Mouse (Mus musculus) hindbrain, embryonic 10.5 days (tissue): ENCODE data around the gene Rbp1. TPM values are rescaled to one million over a fixed set of nuclear protein-coding genes. Genes with fewer than 3 reads are reported as not detected.

ENCODE experiments used
- DNase-seq: peaks from one replicate; pipeline ENCODE4 v3.0.0-alpha.2; 2017; ENCODE audit warnings: low spot score
- H3K27ac ChIP-seq: fragments of 300-500 bp; sonication (generic); 2 replicates; pipeline ENCODE4 v1.5.1; 2016; ENCODE audit warnings: mild to moderate bottlenecking, moderate library complexity
- H3K27me3 ChIP-seq: fragments of 300-500 bp; sonication (generic); 2 replicates; pipeline ENCODE4 v1.6.1; 2016; ENCODE audit warnings: mild to moderate bottlenecking; ENCODE audit not compliant: poor library complexity, insufficient read depth, severe bottlenecking
- H3K36me3 ChIP-seq: fragments of 300-500 bp; sonication (generic); 2 replicates; pipeline ENCODE4 v1.6.1; 2016; ENCODE audit warnings: mild to moderate bottlenecking, moderate library complexity
- H3K4me1 ChIP-seq: fragments of 300-500 bp; sonication (generic); replicated peaks from 2 replicates; pipeline ENCODE4 v1.6.1; 2016; ENCODE audit warnings: mild to moderate bottlenecking
- H3K4me3 ChIP-seq: fragments of 300-500 bp; sonication (generic); 2 replicates; pipeline ENCODE4 v1.5.1; 2016; ENCODE audit warnings: mild to moderate bottlenecking, moderate library complexity
- H3K9me3 ChIP-seq: fragments of 300-500 bp; sonication (generic); 2 replicates; pipeline ENCODE4 v1.6.1; 2016; ENCODE audit warnings: mild to moderate bottlenecking, moderate library complexity
- WGBS: fragments of 180-500 bp; shearing (Covaris S2); methylation state at CpG from one replicate; pipeline ENCODE4 v1.1.7; 2016; 5-methylcytosine and 5-hydroxymethylcytosine counted together
- polyA plus RNA-seq: library from polyadenylated mRNA; unstranded; fragments of >200 nt; fragmentation: Nextera tagmentation; extraction: Ambion mirVana; gene quantifications from 2 replicates; pipeline ENCODE4 v1.2.1, GENCODE M21; 2016

Gene Rbp1
- polyA plus RNA-seq, 1 experiment from 2014 or later, result 30.2 TPM

- Histone ChIP-seq H3K4me3 (no peak overlapping the region), H3K9me3 (no peaks in the 10 kb centered on the region), H3K27me3 (peaks cover 89% of the 10 kb centered on the region), H3K27ac (0 out of 2 replicates have a peak overlapping the region, but pooled peaks have one; percentile 23), H3K4me1 (peaks cover 75% of the 10 kb centered on the region), H3K36me3 (no peaks in the 10 kb centered on the region)
- DNase-seq, result no peak
- WGBS, result 65% methylated on average over 8 of the region's 8 CpGs
These were observed 6.0 kb downstream of the Rbp1 start for GRCm38 (mm10) chr9:98428783-98429182.

- peak; percentile 65 for DNase-seq
- H3K4me1 ChIP-seq, result peaks cover 77% of the 10 kb centered on the region
- peaks cover 83% of the 10 kb centered on the region for H3K27me3 ChIP-seq
- H3K9me3 ChIP-seq, result no peaks in the 10 kb centered on the region
- WGBS, result 13% methylated on average over 7 of the region's 7 CpGs
- 0 out of 2 replicates have a peak, but pooled peaks cover 1% of the 10 kb centered on the region for H3K36me3 ChIP-seq
- H3K27ac ChIP-seq, result peak overlapping the region; percentile 59
- H3K4me3 ChIP-seq, result peak overlapping the region; percentile 23; the same call in 1 of the 2 replicates
These were observed 7.0 kb downstream of the Rbp1 start for GRCm38 (mm10) chr9:98429806-98430205.

- Histone ChIP-seq H3K4me3 (no peak overlapping the region), H3K9me3 (no peaks in the 10 kb centered on the region), H3K27ac (no peak overlapping the region), H3K27me3 (peaks cover 83% of the 10 kb centered on the region), H3K4me1 (peaks cover 70% of the 10 kb centered on the region), H3K36me3 (0 out of 2 replicates have a peak, but pooled peaks cover 3% of the 10 kb centered on the region)
- DNase-seq, result no peak
- WGBS, result 80% methylated on average over 3 of the region's 3 CpGs
These were observed 7.8 kb downstream of the Rbp1 start for GRCm38 (mm10) chr9:98430528-98430927.

GRCm38 (mm10) chr9:98433021-98433420 lies 10.3 kb downstream of the Rbp1 start:
- Histone ChIP-seq H3K27ac (peak overlapping the region; percentile 59; the same call in 1 of the 2 replicates), H3K9me3 (no peaks in the 10 kb centered on the region), H3K4me3 (no peak overlapping the region), H3K4me1 (peaks cover 50% of the 10 kb centered on the region), H3K27me3 (peaks cover 77% of the 10 kb centered on the region), H3K36me3 (peaks cover 17% of the 10 kb centered on the region; the same call in 1 of the 2 replicates)
- DNase-seq, result no peak
- 36% methylated on average over 2 of the region's 2 CpGs for WGBS

- peaks cover 17% of the 10 kb centered on the region; the same call in 1 of the 2 replicates for H3K36me3 ChIP-seq
- no peak for DNase-seq
- H3K27ac ChIP-seq, result peak overlapping the region; percentile 50; the same call in 1 of the 2 replicates
- no peak overlapping the region for H3K4me3 ChIP-seq
- WGBS, result 20% methylated on average over 4 of the region's 4 CpGs
- H3K4me1 ChIP-seq, result peaks cover 48% of the 10 kb centered on the region
- no peaks in the 10 kb centered on the region for H3K9me3 ChIP-seq
- H3K27me3 ChIP-seq, result peaks cover 67% of the 10 kb centered on the region
These were observed 11.3 kb downstream of the Rbp1 start for GRCm38 (mm10) chr9:98433956-98434588.

GRCm38 (mm10) chr9:98437819-98438218 lies 15.1 kb downstream of the Rbp1 start:
- H3K36me3 ChIP-seq, result peaks cover 17% of the 10 kb centered on the region; the same call in 1 of the 2 replicates
- H3K4me3 ChIP-seq, result no peak overlapping the region
- 86% methylated on average over 4 of the region's 4 CpGs for WGBS
- H3K4me1 ChIP-seq, result peaks cover 41% of the 10 kb centered on the region
- H3K9me3 ChIP-seq, result no peaks in the 10 kb centered on the region
- no peak overlapping the region for H3K27ac ChIP-seq
- peaks cover 35% of the 10 kb centered on the region for H3K27me3 ChIP-seq
- no peak for DNase-seq

GRCm38 (mm10) chr9:98439091-98439490 lies 16.3 kb downstream of the Rbp1 start:
- H3K27me3 ChIP-seq, result peaks cover 31% of the 10 kb centered on the region
- no peak for DNase-seq
- H3K4me3 ChIP-seq, result no peak overlapping the region
- H3K4me1 ChIP-seq, result peaks cover 28% of the 10 kb centered on the region
- H3K36me3 ChIP-seq, result peaks cover 17% of the 10 kb centered on the region; the same call in 1 of the 2 replicates
- H3K27ac ChIP-seq, result no peak overlapping the region
- H3K9me3 ChIP-seq, result no peaks in the 10 kb centered on the region
- WGBS, result 52% methylated on average over 3 of the region's 3 CpGs

- peaks cover 21% of the 10 kb centered on the region for H3K36me3 ChIP-seq
- 57% methylated on average over 5 of the region's 5 CpGs for WGBS
These were observed 19.9 kb downstream of the Rbp1 start for GRCm38 (mm10) chr9:98442638-98443037.

GRCm38 (mm10) chr9:98445359-98446149 lies 22.8 kb downstream of the Rbp1 start:
- H3K9me3 ChIP-seq, result no peaks in the 10 kb centered on the region
- H3K27me3 ChIP-seq, result no peaks in the 10 kb centered on the region
- H3K4me3 ChIP-seq, result no peak overlapping the region
- no peak overlapping the region for H3K27ac ChIP-seq
- peaks cover 19% of the 10 kb centered on the region for H3K36me3 ChIP-seq
- no peaks in the 10 kb centered on the region for H3K4me1 ChIP-seq
- WGBS, result 86% methylated on average over 9 of the region's 9 CpGs
- no peak for DNase-seq

More at GRCm38 (mm10) chr9:98442638-98443037, 19.9 kb downstream of the Rbp1 start:
- Histone ChIP-seq H3K4me1 (peaks cover 20% of the 10 kb centered on the region), H3K9me3 (no peaks in the 10 kb centered on the region), H3K27ac (no peak overlapping the region), H3K27me3 (peaks cover 3% of the 10 kb centered on the region; the same call in 1 of the 2 replicates), H3K4me3 (no peak overlapping the region)
- peak; percentile 44 for DNase-seq

- H3K4me3 ChIP-seq, result no peak overlapping the region
- H3K27ac ChIP-seq, result no peak overlapping the region
- H3K36me3 ChIP-seq, result peaks cover 6% of the 10 kb centered on the region; the same call in 1 of the 2 replicates
- H3K4me1 ChIP-seq, result no peaks in the 10 kb centered on the region
- no peaks in the 10 kb centered on the region for H3K27me3 ChIP-seq
- no peak for DNase-seq
- 78% methylated on average over 1 of the region's 1 CpGs for WGBS
- H3K9me3 ChIP-seq, result 0 out of 2 replicates have a peak, but pooled peaks cover 3% of the 10 kb centered on the region
These were observed 28.2 kb downstream of the Rbp1 start for GRCm38 (mm10) chr9:98450976-98451375.

GRCm38 (mm10) chr9:98466709-98467108 lies 43.9 kb downstream of the Rbp1 start:
- Histone ChIP-seq H3K27ac (no peak overlapping the region), H3K9me3 (no peaks in the 10 kb centered on the region), H3K27me3 (no peaks in the 10 kb centered on the region), H3K36me3 (no peaks in the 10 kb centered on the region), H3K4me1 (no peaks in the 10 kb centered on the region), H3K4me3 (no peak overlapping the region)
- no peak for DNase-seq
- 77% methylated on average over 2 of the region's 2 CpGs for WGBS

- DNase-seq, result no peak
- Histone ChIP-seq H3K27ac (no peak overlapping the region), H3K36me3 (no peaks in the 10 kb centered on the region)
These were observed 57.5 kb downstream of the Rbp1 start for GRCm38 (mm10) chr9:98480172-98480749.

More at GRCm38 (mm10) chr9:98480172-98480749, 57.5 kb downstream of the Rbp1 start:
- no peaks in the 10 kb centered on the region for H3K9me3 ChIP-seq
- H3K4me1 ChIP-seq, result no peaks in the 10 kb centered on the region
- WGBS, result 85% methylated on average over 2 of the region's 2 CpGs
- no peaks in the 10 kb centered on the region for H3K27me3 ChIP-seq
- no peak overlapping the region for H3K4me3 ChIP-seq
